ENCODE assay signal across 8 mouse cellular contexts in the genomic region with DNA sequence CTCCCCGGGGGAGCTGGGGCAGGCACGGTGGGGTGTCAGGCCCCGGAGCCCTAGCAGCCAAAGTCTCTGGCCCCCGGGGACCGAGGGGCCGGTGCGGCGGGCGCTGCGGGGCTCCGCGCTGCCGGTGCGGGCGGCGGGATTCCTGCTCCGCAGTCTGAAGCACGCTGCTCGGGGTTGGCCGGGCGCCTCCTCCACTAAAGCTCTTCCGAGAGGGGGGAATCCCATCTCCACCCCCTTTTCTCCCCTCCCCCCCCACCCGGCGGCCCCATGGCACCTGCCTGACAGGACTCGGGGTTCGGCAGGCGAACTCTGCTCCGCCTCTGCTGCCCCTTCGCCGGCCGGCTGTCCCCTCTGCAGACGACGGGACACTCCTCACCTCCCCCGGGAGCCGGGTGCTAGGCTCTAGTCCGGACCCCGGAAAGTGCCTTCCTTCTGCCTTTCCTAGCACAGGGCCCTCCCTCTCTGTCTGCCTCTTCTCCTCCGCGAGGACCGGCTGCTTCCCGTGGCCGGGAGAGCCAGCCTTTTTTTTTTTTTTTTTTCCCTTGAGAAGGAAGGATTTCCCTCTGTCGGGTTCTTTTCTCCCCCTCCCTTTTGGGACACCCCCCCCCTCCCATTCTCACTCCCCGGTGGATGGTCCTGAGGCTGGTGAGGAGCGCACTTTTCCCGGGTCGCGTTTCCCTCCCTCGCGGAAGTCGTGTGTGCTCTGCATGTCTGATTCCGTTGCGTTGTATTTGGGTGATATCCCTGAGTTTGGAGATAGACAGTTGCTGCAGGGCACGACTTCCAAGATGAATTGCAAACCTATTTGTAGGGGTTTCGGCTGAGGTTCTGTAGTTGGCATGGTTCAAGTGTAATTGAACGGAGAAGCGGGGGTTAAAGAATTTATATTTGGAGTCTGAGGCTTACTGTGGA. TPM values are rescaled to one million over a fixed set of nuclear protein-coding genes. Genes with fewer than 3 reads are reported as not detected.
DNase-seq lines count a peak whose midpoint lies in the region; ATAC-seq and TF ChIP-seq lines count a peak whose summit lies in the region.

No protein-coding gene starts in this region.

- intact Hi-C loops in heart, postnatal 36 days (cut with DNase I), result loop anchor here (2.0 to 5.0 kb wide), 4 partner anchors 24 to 990 kb away; a partner anchor contains a TSS

- peak overlapping the region; percentile 99 for H3K27ac ChIP-seq in forebrain, embryonic 15.5 days (replicated peaks)
- H3K27ac ChIP-seq in lung, embryonic 16.5 days (ENCODE audit: low read length), result peak overlapping the region; percentile 99

- ATAC-seq in forebrain, embryonic 15.5 days (replicated peaks), result peak; percentile 43
- ATAC-seq in lung, embryonic 16.5 days (ENCODE audit: low read depth), result peak; percentile 23

- no peaks in the 10 kb centered on the region for H3K9me3 ChIP-seq in E14TG2a.4 (ENCODE audit: low read length)
- no peaks in the 10 kb centered on the region for H3K9me3 ChIP-seq in forebrain, embryonic 15.5 days
- no peaks in the 10 kb centered on the region for H3K9me3 ChIP-seq in lung, embryonic 16.5 days (ENCODE audit: control insufficient read depth, low read length)

- peaks cover 15% of the 10 kb centered on the region for H3K27me3 ChIP-seq in E14TG2a.4 (ENCODE audit: insufficient read depth, low read length)
- H3K27me3 ChIP-seq in forebrain, embryonic 15.5 days, result no peaks in the 10 kb centered on the region
- H3K27me3 ChIP-seq in lung, embryonic 16.5 days (ENCODE audit: control insufficient read depth, insufficient read depth, low read depth, low read length), result no peaks in the 10 kb centered on the region

- H3K36me3 ChIP-seq in E14TG2a.4 (ENCODE audit: insufficient read depth, low read length), result no peaks in the 10 kb centered on the region
- H3K36me3 ChIP-seq in forebrain, embryonic 15.5 days, result no peaks in the 10 kb centered on the region
- no peaks in the 10 kb centered on the region for H3K36me3 ChIP-seq in lung, embryonic 16.5 days (ENCODE audit: control insufficient read depth, insufficient read depth, low read length)

- H3K9ac ChIP-seq in forebrain, embryonic 15.5 days (replicated peaks), result peak overlapping the region; percentile 84
- peak overlapping the region; percentile 88 for H3K9ac ChIP-seq in lung, embryonic 16.5 days (ENCODE audit: low read length)

- H3K4me3 ChIP-seq in E14TG2a.4 (replicated peaks; ENCODE audit: low read length), result peak overlapping the region; percentile 99
- H3K4me3 ChIP-seq in forebrain, embryonic 15.5 days, result peak overlapping the region; percentile 81
- H3K4me3 ChIP-seq in lung, embryonic 16.5 days (ENCODE audit: low read length), result peak overlapping the region; percentile 98

- under 1% methylated on average over 56 of the region's 57 CpGs for WGBS in forebrain, embryonic 15.5 days
- WGBS in lung, embryonic 16.5 days, result under 1% methylated on average over 55 of the region's 57 CpGs

- no peak for TF ChIP-seq CTCF in E14TG2a.4 (conservative IDR thresholded peaks at IDR 0.05; ENCODE audit: low read length)

- H3K4me2 ChIP-seq in forebrain, embryonic 15.5 days (replicated peaks), result peak overlapping the region; percentile 54
- peak overlapping the region; percentile 72 for H3K4me2 ChIP-seq in lung, embryonic 16.5 days (ENCODE audit: low read depth, low read length)

- peaks cover 13% of the 10 kb centered on the region for H3K4me1 ChIP-seq in E14TG2a.4 (replicated peaks; ENCODE audit: low read depth, low read length)
- peaks cover 15% of the 10 kb centered on the region for H3K4me1 ChIP-seq in forebrain, embryonic 15.5 days
- H3K4me1 ChIP-seq in lung, embryonic 16.5 days (replicated peaks; ENCODE audit: control insufficient read depth, insufficient read depth, low read length), result peaks cover 3% of the 10 kb centered on the region; the same call in 1 of the 2 replicates

- DNase-seq in c-Kit-positive CD71-positive TER-119-positive erythroid progenitor cells, embryonic 14.5 days (ENCODE audit: low spot score), result peak; percentile 34
- DNase-seq in heart, postnatal 36 days, result peak; percentile 50 to 68
- peak; percentile 43 for DNase-seq in layer of hippocampus, adult 9-11 months
- DNase-seq in ovary, postnatal 36 days (ENCODE audit: low spot score), result peak; percentile 46
- DNase-seq in thymus, postnatal 25 days, result peak; percentile 40

RNA-seq across cellular contexts. Expression of a gene that starts 1.1 kb away (rescaled TPM):
- 28.1 and 30.6 TPM in 2 replicates for polyA plus RNA-seq in forebrain, embryonic 15.5 days (2015; fragmentation: Nextera tagmentation; extraction: Ambion mirVana)
- 10 to 100 TPM; 23.8 to 24.0 TPM for total RNA-seq in heart, postnatal 36 days (2021)
- polyA plus RNA-seq in lung, embryonic 16.5 days (2015; fragmentation: Nextera tagmentation; extraction: Ambion mirVana), result 17.0 and 17.6 TPM in 2 replicates

RNA-seq across cellular contexts. Expression of a gene that starts 33.2 kb away (rescaled TPM):
- polyA plus RNA-seq in forebrain, embryonic 15.5 days (2015; fragmentation: Nextera tagmentation; extraction: Ambion mirVana), result not detected in 2 replicates
- total RNA-seq in heart, postnatal 36 days (2021), result not detected
- polyA plus RNA-seq in lung, embryonic 16.5 days (2015; fragmentation: Nextera tagmentation; extraction: Ambion mirVana), result not detected in 2 replicates

Comparison
In these comparisons a context has a peak if more than half of its experiments do, and no peak if none do; other contexts are left out.
1. Peak in every context shown above with its lines: DNase-seq, ATAC-seq, H3K4me3 ChIP-seq and H3K27ac ChIP-seq.